Mouse (Mus musculus) heart, postnatal 0 days (tissue): ENCODE results near the gene E330034G19Rik. TPM values are rescaled to one million over a fixed set of nuclear protein-coding genes. Genes with fewer than 3 reads are reported as not detected.

Experiments
- ATAC-seq: fragments of 200-750 bp; cut with Nextera tagmentation; 2 replicates; pipeline ENCODE4 v1.8.0; 2017; ENCODE audit warnings: low read depth, moderate number of reproducible peaks, moderate library complexity; ENCODE audit not compliant: insufficient read depth
- DNase-seq: peaks from one replicate; pipeline ENCODE4 v3.0.0-alpha.2; 2016; ENCODE audit warnings: low spot score
- H3K27ac ChIP-seq: fragments of 300-500 bp; sonication (generic); 2 replicates; pipeline ENCODE4 v1.5.1; 2014; ENCODE audit warnings: low read depth, mild to moderate bottlenecking
- H3K27me3 ChIP-seq: fragments of 300-500 bp; sonication (generic); 2 replicates; pipeline ENCODE4 v1.6.1; 2014; ENCODE audit warnings: low read length, mixed read lengths; ENCODE audit not compliant: control insufficient read depth, insufficient read depth
- H3K36me3 ChIP-seq: fragments of 300-500 bp; sonication (generic); replicated peaks from 2 replicates; pipeline ENCODE4 v1.6.1; 2014; ENCODE audit warnings: low read length, mixed read lengths; ENCODE audit not compliant: control insufficient read depth, insufficient read depth
- H3K4me1 ChIP-seq: fragments of 300-500 bp; sonication (generic); 2 replicates; pipeline ENCODE4 v1.6.1; 2014; ENCODE audit warnings: antibody characterized with exemption; ENCODE audit not compliant: control insufficient read depth, insufficient read depth
- H3K4me2 ChIP-seq: fragments of 300-500 bp; sonication (generic); 2 replicates; pipeline ENCODE4 v1.6.1; 2014; ENCODE audit warnings: low read depth, mild to moderate bottlenecking, low read length, moderate library complexity
- H3K4me3 ChIP-seq: fragments of 300-500 bp; sonication (generic); 2 replicates; pipeline ENCODE4 v1.5.1; 2014; ENCODE audit warnings: low read depth, low read length
- H3K9ac ChIP-seq: fragments of 300-500 bp; sonication (generic); replicated peaks from 2 replicates; pipeline ENCODE4 v1.6.1; 2014; ENCODE audit warnings: low read depth, low read length, mixed read lengths
- H3K9me3 ChIP-seq: fragments of 300-500 bp; sonication (generic); replicated peaks from 2 replicates; pipeline ENCODE4 v1.6.1; 2016; ENCODE audit warnings: low read length; ENCODE audit not compliant: control insufficient read depth
- CTCF ChIP-seq: IDR thresholded peaks from 2 replicates; pipeline ENCODE4 v1.5.1; 2016; ENCODE audit warnings: antibody characterized with exemption, control low read depth, low read depth
- EP300 ChIP-seq: IDR thresholded peaks from 2 replicates; pipeline ENCODE4 v1.6.1; 2016; ENCODE audit warnings: antibody characterized with exemption, low read depth
- WGBS: fragments of 180-500 bp; shearing (Covaris S2); extraction: QIAGEN DNeasy Blood & Tissue Kit; methylation state at CpG from one replicate; pipeline ENCODE4 v1.1.7; 2014; 5-methylcytosine and 5-hydroxymethylcytosine counted together
- polyA plus RNA-seq: library from polyadenylated mRNA; unstranded; fragments of >200 nt; fragmentation: Nextera tagmentation; extraction: Ambion mirVana; gene quantifications from 2 replicates; pipeline ENCODE4 v1.2.1, GENCODE M21; 2015
- total RNA-seq: library from RNA; depleted of rRNA; stranded (reverse); fragments of >200 nt; gene quantifications from 2 replicates; pipeline ENCODE4 v1.2.3, GENCODE M21; 2014; ENCODE audit warnings: low replicate concordance

The E330034G19Rik gene
- total and polyA plus RNA-seq, 2 experiments from 2014 or later = not detected

GRCm38 (mm10) chr14:24273575-24273974 lies 19.4 kb upstream of the E330034G19Rik start:
- H3K4me2 ChIP-seq = no peak overlapping the region
- no peaks in the 10 kb centered on the region for H3K4me1 ChIP-seq
- no peak overlapping the region for H3K4me3 ChIP-seq
- H3K9ac ChIP-seq = no peak overlapping the region
- no peaks in the 10 kb centered on the region for H3K36me3 ChIP-seq
- TF ChIP-seq CTCF = peak; percentile 73
- TF ChIP-seq EP300 = no peak
- H3K27ac ChIP-seq = no peak overlapping the region
- no peaks in the 10 kb centered on the region for H3K27me3 ChIP-seq
- DNase-seq (peak; percentile 45), ATAC-seq (no peak; the same call in 1 of the 2 replicates)
- 53% methylated on average over 2 of the region's 2 CpGs for WGBS
- H3K9me3 ChIP-seq = no peaks in the 10 kb centered on the region

GRCm38 (mm10) chr14:24275534-24275933 lies 17.5 kb upstream of the E330034G19Rik start:
- no peak overlapping the region for H3K4me2 ChIP-seq
- H3K9me3 ChIP-seq = no peaks in the 10 kb centered on the region
- H3K9ac ChIP-seq = no peak overlapping the region
- no peaks in the 10 kb centered on the region for H3K4me1 ChIP-seq
- ATAC-seq (no peak), DNase-seq (peak; percentile 49)
- 24% methylated on average over 2 of the region's 2 CpGs for WGBS
- no peaks in the 10 kb centered on the region for H3K36me3 ChIP-seq
- H3K4me3 ChIP-seq = no peak overlapping the region
- H3K27me3 ChIP-seq = no peaks in the 10 kb centered on the region
- H3K27ac ChIP-seq = no peak overlapping the region
- TF ChIP-seq EP300 (no peak), CTCF (peak; percentile 38)

- no peak for TF ChIP-seq EP300
- WGBS = 54% methylated on average over 4 of the region's 4 CpGs
- no peak overlapping the region for H3K9ac ChIP-seq
- H3K4me2 ChIP-seq = no peak overlapping the region
- no peaks in the 10 kb centered on the region for H3K27me3 ChIP-seq
- H3K4me1 ChIP-seq = no peaks in the 10 kb centered on the region
- no peak overlapping the region for H3K4me3 ChIP-seq
- DNase-seq (no peak), ATAC-seq (no peak)
- H3K9me3 ChIP-seq = no peaks in the 10 kb centered on the region
- no peaks in the 10 kb centered on the region for H3K36me3 ChIP-seq
- H3K27ac ChIP-seq = no peak overlapping the region
These were observed 11.7 kb upstream of the E330034G19Rik start for GRCm38 (mm10) chr14:24281278-24281677.

GRCm38 (mm10) chr14:24282276-24282675 lies 10.7 kb upstream of the E330034G19Rik start:
- ATAC-seq = no peak
- WGBS = 74% methylated on average over 3 of the region's 3 CpGs

GRCm38 (mm10) chr14:24286136-24286535 lies 6.9 kb upstream of the E330034G19Rik start:
- no peaks in the 10 kb centered on the region for H3K36me3 ChIP-seq
- WGBS = 19% methylated on average over 4 of the region's 4 CpGs
- H3K4me3 ChIP-seq = no peak overlapping the region
- DNase-seq (no peak), ATAC-seq (no peak)
- H3K9me3 ChIP-seq = no peaks in the 10 kb centered on the region
- H3K4me2 ChIP-seq = no peak overlapping the region
- H3K27ac ChIP-seq = no peak overlapping the region
- no peak for TF ChIP-seq EP300
- no peak for TF ChIP-seq CTCF
- no peaks in the 10 kb centered on the region for H3K27me3 ChIP-seq
- H3K4me1 ChIP-seq = no peaks in the 10 kb centered on the region
- H3K9ac ChIP-seq = no peak overlapping the region

More at GRCm38 (mm10) chr14:24282276-24282675, 10.7 kb upstream of the E330034G19Rik start:
- no peaks in the 10 kb centered on the region for H3K4me1 ChIP-seq
- no peaks in the 10 kb centered on the region for H3K9me3 ChIP-seq
- H3K4me3 ChIP-seq = no peak overlapping the region
- TF ChIP-seq EP300 (no peak), CTCF (no peak)
- no peak overlapping the region for H3K9ac ChIP-seq
- DNase-seq = no peak
- H3K4me2 ChIP-seq = no peak overlapping the region
- H3K27ac ChIP-seq = no peak overlapping the region
- no peaks in the 10 kb centered on the region for H3K27me3 ChIP-seq
- H3K36me3 ChIP-seq = no peaks in the 10 kb centered on the region

GRCm38 (mm10) chr14:24290726-24291125 lies 2.3 kb upstream of the E330034G19Rik start:
- no peaks in the 10 kb centered on the region for H3K27me3 ChIP-seq
- no peak overlapping the region for H3K9ac ChIP-seq
- no peak for TF ChIP-seq EP300
- TF ChIP-seq CTCF = no peak
- no peak for ATAC-seq
- H3K36me3 ChIP-seq = no peaks in the 10 kb centered on the region
- no peak for DNase-seq
- no peak overlapping the region for H3K4me2 ChIP-seq
- no peaks in the 10 kb centered on the region for H3K9me3 ChIP-seq
- no peak overlapping the region for H3K4me3 ChIP-seq
- no peak overlapping the region for H3K27ac ChIP-seq
- no peaks in the 10 kb centered on the region for H3K4me1 ChIP-seq
